Mouse (Mus musculus) cortical plate, adult 2 months (tissue): ENCODE results near the gene Fam102a. TPM values are rescaled to one million over a fixed set of nuclear protein-coding genes. Genes with fewer than 3 reads are reported as not detected.

Source experiments
- H3K27ac ChIP-seq: fragments of 200-500 bp; 2 replicates; pipeline ENCODE4 v1.5.1; 2012; ENCODE audit warnings: low read length, control low read depth, inconsistent platforms; ENCODE audit not compliant: insufficient read depth
- H3K4me1 ChIP-seq: fragments of 200-500 bp; 2 replicates; pipeline ENCODE4 v1.6.1; 2011; ENCODE audit warnings: low read length; ENCODE audit not compliant: control insufficient read depth, insufficient read depth
- H3K4me3 ChIP-seq: fragments of 200-500 bp; 2 replicates; pipeline ENCODE4 v1.5.1; 2011; ENCODE audit warnings: mild to moderate bottlenecking, low read length, control low read depth; ENCODE audit not compliant: insufficient read depth
- CTCF ChIP-seq: fragments of 200-500 bp; IDR thresholded peaks from 2 replicates; pipeline ENCODE4 v1.5.1; 2011; ENCODE audit warnings: mild to moderate bottlenecking, control low read depth, low read length; ENCODE audit not compliant: insufficient read depth; ENCODE audit errors: extremely low read depth
- POLR2A ChIP-seq: fragments of 200-500 bp; IDR thresholded peaks from 2 replicates; pipeline ENCODE4 v1.6.1; 2011; ENCODE audit warnings: mild to moderate bottlenecking, low read length, control low read depth; ENCODE audit not compliant: insufficient read depth; ENCODE audit errors: extremely low read depth
- polyA plus RNA-seq: library from polyadenylated mRNA; depleted of rRNA; stranded (reverse); fragments of >200 nt; gene quantifications from 2 replicates; pipeline ENCODE4 v1.2.3, GENCODE M21; 2012

The Fam102a gene
- polyA plus RNA-seq, 1 experiment: 46.7 TPM

DNA sequence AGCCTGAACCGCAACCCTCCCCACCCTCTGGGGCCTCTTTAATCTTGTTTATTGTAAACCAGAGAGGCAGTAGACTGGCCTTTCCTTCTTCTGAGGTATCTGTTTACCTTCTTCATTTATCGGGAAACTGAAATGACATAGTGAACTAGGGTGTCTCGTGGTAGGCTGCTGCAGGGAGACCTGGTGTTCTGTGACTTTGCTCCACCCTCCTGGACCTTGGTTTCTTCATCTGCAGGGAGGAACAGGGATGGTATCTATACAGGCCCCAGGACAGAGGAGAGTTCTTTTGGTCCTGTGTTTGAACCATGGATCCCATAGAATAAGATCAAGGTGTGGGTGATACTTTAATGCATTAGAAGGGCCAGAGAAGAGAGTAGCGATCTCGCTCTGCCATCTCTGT is 16.1 kb downstream of the Fam102a start:
- no peaks in the 10 kb centered on the region; the same call in 1 of the 2 replicates for H3K4me1 ChIP-seq
- H3K27ac ChIP-seq: no peak overlapping the region
- no peak overlapping the region for H3K4me3 ChIP-seq
- no peak for TF ChIP-seq POLR2A
- TF ChIP-seq CTCF: no peak

DNA sequence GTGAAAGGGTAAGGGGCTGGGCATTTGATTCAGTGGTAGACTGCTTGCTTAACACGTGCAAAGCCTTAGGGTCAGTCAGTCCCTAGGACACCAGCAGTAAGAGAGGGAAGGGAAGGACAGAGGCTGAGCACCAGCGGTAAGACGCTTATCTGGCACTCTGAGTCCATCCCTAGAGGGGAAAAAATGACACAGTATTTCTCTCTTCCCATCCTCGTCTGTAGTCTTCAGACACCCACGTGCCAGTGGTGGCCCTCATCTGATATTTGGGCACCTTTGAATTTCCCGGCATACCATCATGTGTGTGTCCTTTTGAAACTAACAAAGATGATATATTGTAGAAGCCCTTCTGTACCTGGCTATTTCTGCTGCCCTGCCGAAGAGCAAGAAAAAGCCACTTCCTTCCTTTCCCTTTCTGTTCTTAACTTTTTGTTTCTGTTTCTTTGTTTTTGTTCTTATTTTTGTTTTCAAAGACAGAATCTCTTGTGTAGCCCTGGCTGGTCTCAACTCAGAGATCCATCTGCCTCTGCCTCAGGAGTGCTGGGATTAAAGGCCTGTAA is 18.5 kb downstream of the Fam102a start:
- no peak for TF ChIP-seq CTCF
- TF ChIP-seq POLR2A: no peak
- Histone ChIP-seq H3K4me1 (no peaks in the 10 kb centered on the region; the same call in 1 of the 2 replicates), H3K27ac (peak overlapping the region; percentile 31; the same call in 1 of the 2 replicates), H3K4me3 (no peak overlapping the region)

DNA sequence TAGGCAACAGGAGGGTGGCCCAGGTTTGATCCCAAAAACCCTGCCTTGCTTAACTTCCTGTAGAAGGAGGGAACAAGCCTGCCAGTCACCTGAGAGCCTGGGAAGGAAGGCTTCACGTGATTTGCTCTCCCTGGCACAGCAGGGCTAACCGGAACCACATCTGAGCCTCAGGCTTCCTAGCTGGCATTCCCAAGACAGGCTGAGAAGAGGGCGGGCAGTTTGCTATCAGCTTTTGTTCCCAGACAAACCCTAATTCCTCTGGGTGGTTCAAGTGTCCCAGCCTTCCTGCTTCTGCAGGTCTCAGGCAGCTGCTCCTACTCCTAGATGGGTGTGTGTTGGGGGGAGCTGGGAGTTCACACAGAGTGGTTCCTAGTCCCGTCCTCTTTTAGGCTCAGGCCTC is 20.4 kb downstream of the Fam102a start:
- H3K4me1 ChIP-seq: no peaks in the 10 kb centered on the region
- H3K27ac ChIP-seq: no peak overlapping the region
- TF ChIP-seq CTCF (no peak), POLR2A (no peak)
- no peak overlapping the region for H3K4me3 ChIP-seq

DNA sequence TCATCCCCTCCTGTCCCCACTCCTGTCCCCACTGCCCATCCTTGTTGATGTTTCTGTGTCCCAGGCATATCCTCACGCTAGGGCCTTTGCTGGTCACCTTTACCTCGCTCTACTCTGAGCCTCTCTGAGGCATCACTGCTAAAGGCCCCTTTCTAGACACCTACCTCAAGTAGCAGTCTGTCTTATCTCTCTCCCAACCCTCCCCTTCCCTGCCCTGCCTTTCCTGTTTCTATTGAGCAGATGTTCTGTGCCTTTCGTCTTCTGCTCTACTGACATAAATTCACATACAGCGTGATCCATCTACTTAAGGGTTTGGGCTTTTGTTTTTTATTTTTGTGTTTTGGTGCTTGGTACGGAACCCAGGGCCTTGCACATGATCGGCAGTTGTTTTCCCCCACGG is 20.9 kb downstream of the Fam102a start:
- TF ChIP-seq CTCF (no peak), POLR2A (no peak)
- H3K27ac ChIP-seq: no peak overlapping the region
- H3K4me3 ChIP-seq: no peak overlapping the region
- no peaks in the 10 kb centered on the region for H3K4me1 ChIP-seq

DNA sequence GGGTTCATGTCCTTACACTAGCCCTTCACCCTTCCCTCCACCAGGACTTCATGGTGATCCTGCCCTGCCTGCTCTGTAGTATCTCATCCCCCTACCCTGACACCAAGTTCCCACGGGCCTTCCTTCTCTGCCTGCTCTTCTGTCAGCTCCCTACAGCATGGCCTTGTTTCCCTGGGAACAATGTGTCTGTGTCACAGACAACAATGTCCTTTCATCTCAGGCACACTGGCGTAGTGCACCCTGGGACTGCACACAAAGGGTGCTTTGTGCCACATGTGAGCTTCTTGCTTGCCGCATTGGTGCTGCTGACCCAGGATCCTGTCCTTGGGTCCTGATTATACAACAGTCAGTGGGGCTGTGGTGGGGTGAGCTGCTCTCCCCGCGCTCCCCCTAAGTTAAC is 24.4 kb downstream of the Fam102a start:
- no peaks in the 10 kb centered on the region for H3K4me1 ChIP-seq
- no peak overlapping the region for H3K4me3 ChIP-seq
- TF ChIP-seq POLR2A: peak; percentile 14; the same call in 1 of the 2 replicates
- TF ChIP-seq CTCF: no peak
- H3K27ac ChIP-seq: peak overlapping the region; percentile 80

DNA sequence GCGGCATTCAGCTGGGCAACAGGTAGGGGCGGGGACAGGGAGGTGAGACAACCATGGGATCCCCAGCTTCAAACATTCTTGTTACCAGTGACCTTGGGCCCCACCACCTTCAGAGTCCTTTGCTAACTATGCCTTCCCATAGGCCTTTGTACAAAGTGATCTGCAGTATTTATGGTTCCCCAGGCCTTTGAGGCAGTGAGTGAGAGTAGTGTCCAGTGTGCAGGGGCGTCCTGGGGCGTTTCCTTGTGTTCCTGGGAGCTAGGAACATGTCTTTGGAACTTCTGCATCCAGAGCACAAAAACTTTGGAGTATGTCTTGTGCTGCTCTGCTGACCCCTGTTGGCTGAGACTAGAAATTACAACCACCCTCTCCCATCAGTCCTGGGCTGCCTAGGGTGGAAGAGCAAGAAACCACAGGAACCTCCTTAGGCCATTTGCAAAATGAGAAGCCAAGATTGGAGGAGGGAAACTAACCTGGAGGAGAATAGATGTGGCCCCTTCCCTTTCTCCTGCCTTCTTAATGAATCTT is 31.5 kb downstream of the Fam102a start:
- Histone ChIP-seq H3K27ac (no peak overlapping the region), H3K4me1 (no peaks in the 10 kb centered on the region), H3K4me3 (no peak overlapping the region)
- TF ChIP-seq CTCF: peak; percentile 98
- TF ChIP-seq POLR2A: no peak

DNA sequence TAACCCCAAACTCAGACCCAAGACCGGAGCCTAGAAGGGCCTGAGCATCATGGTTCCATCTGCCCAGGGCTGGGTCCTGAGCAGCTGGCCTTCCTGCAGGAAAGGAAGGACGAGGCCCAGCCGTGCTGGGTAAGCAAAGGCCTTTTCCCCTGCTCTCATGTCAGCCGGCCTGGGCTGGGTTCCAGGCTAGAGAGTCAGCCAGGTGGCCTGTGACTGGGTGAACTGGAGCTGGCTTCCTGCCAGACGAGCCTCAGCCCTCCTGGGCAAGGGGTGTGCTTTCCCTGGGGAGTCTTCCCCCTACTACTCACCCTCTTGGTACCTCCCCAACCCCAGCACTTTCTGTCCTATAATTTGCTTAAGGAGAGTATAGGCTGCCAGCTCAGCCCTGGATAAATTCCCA is 33.0 kb downstream of the Fam102a start:
- Histone ChIP-seq H3K4me1 (no peaks in the 10 kb centered on the region), H3K4me3 (no peak overlapping the region), H3K27ac (no peak overlapping the region)
- TF ChIP-seq CTCF: no peak
- TF ChIP-seq POLR2A: no peak

DNA sequence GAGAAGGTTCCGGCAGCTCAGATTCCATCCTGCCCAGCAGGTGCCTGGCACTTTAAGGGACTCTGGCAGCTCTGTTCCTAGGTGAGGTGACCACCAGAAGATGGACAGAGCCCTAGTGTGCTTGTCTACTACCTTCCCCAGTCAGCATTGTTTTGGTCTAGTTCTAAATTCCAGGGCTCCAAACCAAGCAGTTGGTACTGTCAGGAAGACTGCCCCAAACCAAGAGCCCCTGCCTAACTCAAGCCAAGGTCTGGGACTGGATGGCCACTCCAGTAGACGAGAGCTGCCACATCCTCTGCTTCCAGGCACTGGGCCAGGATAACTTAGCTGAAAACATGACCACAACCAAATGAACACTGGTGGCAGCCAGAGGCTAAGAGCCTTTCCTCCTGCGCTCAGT is 33.8 kb downstream of the Fam102a start:
- no peak overlapping the region for H3K4me3 ChIP-seq
- H3K4me1 ChIP-seq: no peaks in the 10 kb centered on the region
- no peak overlapping the region for H3K27ac ChIP-seq
- TF ChIP-seq POLR2A (no peak), CTCF (no peak)

DNA sequence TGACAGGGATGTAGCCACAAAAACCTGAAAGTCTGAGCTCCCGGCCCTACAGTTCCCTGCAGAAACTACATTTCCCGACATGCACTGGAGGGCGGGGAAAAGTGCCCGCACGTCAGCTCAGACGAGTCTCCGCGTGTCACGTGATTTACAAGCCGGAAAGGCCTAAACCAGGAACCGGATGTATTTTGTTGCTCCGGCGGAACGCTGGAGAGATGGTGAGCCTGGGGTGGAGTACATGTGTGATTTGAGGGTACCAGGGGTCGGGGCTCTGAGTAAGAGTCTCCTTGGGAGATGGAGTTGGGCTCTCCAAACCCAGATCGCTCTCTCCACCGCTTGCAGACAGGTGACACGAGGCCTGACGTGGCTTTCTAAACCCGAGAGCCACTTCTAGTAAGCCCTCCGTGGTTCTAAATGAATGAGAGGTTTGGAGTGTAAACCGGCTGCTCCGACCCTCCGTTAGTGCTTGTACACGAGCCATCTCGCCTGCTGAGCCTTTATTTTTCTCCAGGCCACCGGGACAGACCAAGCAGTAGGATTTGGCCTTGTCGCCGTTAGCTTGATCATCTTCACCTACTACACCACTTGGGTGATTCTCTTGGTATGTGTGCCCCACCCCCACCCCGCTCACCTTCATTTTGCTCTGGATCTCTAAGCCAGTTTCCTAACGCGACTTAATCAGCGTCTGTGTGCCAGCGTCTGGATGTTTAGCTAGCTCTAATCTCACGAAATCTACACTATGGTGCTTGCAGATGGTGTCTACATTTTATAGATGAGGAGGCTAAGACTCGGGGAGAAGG is 35.8 kb downstream of the Fam102a start, which contains the start of gene Dpm2:
Dpm2 (plus strand) TSS at position 161 of the 797 bp plus-strand sequence.
- Histone ChIP-seq H3K4me1 (no peaks in the 10 kb centered on the region), H3K27ac (0 out of 2 replicates have a peak within 1 kb of the TSS, but pooled peaks have one; percentile 26), H3K4me3 (peak within 1 kb of the TSS; percentile 77)
- peak; percentile 98 for TF ChIP-seq POLR2A
- TF ChIP-seq CTCF: no peak

DNA sequence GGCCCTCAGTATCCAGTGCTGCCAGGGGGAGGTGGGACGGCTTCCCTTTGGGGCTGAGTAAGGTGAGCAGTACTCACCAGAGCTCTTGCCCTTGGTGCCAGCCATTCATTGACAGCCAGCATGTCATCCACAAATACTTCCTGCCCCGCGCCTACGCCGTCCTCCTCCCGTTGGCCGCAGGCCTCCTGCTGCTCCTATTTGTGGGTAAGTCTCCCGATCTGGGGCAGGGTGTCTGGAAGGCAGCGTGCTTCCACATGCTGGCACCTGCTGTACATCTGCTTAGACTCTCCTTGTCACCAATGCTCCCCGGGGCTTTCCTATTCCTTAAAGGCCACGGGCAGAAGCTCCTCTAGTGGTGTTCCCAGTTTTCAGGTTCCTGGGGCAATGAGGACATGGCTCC is 37.1 kb downstream of the Fam102a start:
- Histone ChIP-seq H3K27ac (no peak overlapping the region), H3K4me1 (peaks cover 3% of the 10 kb centered on the region; the same call in 1 of the 2 replicates), H3K4me3 (no peak overlapping the region; the same call in 1 of the 2 replicates)
- TF ChIP-seq CTCF (no peak), POLR2A (0 out of 2 replicates have a peak, but pooled peaks have one; percentile 5)
